Mouse (Mus musculus) CH12.LX (cell line): ENCODE results near the gene Sema3g. TPM values are rescaled to one million over a fixed set of nuclear protein-coding genes. Genes with fewer than 3 reads are reported as not detected.

ENCODE experiments used
- DNase-seq: peaks from one replicate; pipeline ENCODE4 v3.0.0-alpha.2; 2013; ENCODE audit errors: extremely low read depth
- H3K27ac ChIP-seq: 2 replicates; pipeline ENCODE4 v1.5.1; 2012; ENCODE audit warnings: low read depth, mild to moderate bottlenecking, control low read depth, moderate library complexity; ENCODE audit not compliant: insufficient read depth
- H3K27me3 ChIP-seq: replicated peaks from 2 replicates; pipeline ENCODE3; 2012; ENCODE audit warnings: inconsistent platforms
- H3K36me3 ChIP-seq, 2 experiments: replicated peaks in 1 of 2; 2 replicates each; pipeline versions ENCODE3 to v1.6.1; 2012; ENCODE audit warnings: inconsistent platforms in 1 of 2, low read length in 1 of 2, mild to moderate bottlenecking in 1 of 2, mixed read lengths in 1 of 2, moderate library complexity in 1 of 2; ENCODE audit not compliant: control insufficient read depth in 1 of 2, insufficient read depth in 1 of 2
- H3K4me1 ChIP-seq, 2 experiments: 2 replicates each; pipeline ENCODE4 v1.6.1; 2012; ENCODE audit warnings: inconsistent platforms in 1 of 2, moderate library complexity in 1 of 2; ENCODE audit not compliant: insufficient read depth in 2 of 2, control insufficient read depth in 1 of 2
- H3K4me2 ChIP-seq: 2 replicates; pipeline ENCODE4 v1.6.1; 2012; ENCODE audit warnings: low read depth, mild to moderate bottlenecking, control low read depth; ENCODE audit not compliant: poor library complexity, insufficient read depth, severe bottlenecking
- H3K4me3 ChIP-seq, 3 experiments: fragments of 150-350 bp in 1 of 3; sonication (generic) in 1 of 3; replicated peaks in 1 of 3; 2 replicates each; pipeline versions ENCODE3 to v1.5.1; 2011 to 2012; ENCODE audit warnings: low read depth in 2 of 3, low read length in 2 of 3, mild to moderate bottlenecking in 2 of 3, moderate library complexity in 2 of 3, control low read depth in 1 of 3, improper control_type of control experiment in 1 of 3, inconsistent platforms in 1 of 3, mixed read lengths in 1 of 3; ENCODE audit not compliant: poor library complexity in 1 of 3
- H3K79me2 ChIP-seq: replicated peaks from 2 replicates; pipeline ENCODE4 v1.6.1; 2012; ENCODE audit warnings: mild to moderate bottlenecking, moderate library complexity; ENCODE audit not compliant: control insufficient read depth, poor library complexity, insufficient read depth, severe bottlenecking; ENCODE audit errors: extremely low read depth
- H3K9ac ChIP-seq: 2 replicates; pipeline ENCODE4 v1.6.1; 2012; ENCODE audit warnings: low read depth, mild to moderate bottlenecking, control low read depth, moderate library complexity; ENCODE audit not compliant: insufficient read depth
- H3K9me3 ChIP-seq: replicated peaks from 2 replicates; pipeline ENCODE3; 2012; ENCODE audit warnings: low read length, inconsistent platforms, mixed read lengths
- BHLHE40 ChIP-seq: IDR thresholded peaks from 2 replicates; pipeline ENCODE4 v1.6.1; 2011; ENCODE audit warnings: mild to moderate bottlenecking, low read depth, low read length, improper control_type of control experiment
- ETS1 ChIP-seq: conservative IDR thresholded peaks from 2 replicates; pipeline ENCODE4 v1.6.1; 2012; ENCODE audit warnings: low read depth, mild to moderate bottlenecking, inconsistent platforms, low read length, improper control_type of control experiment, moderate library complexity
- HCFC1 ChIP-seq: IDR thresholded peaks from 2 replicates; pipeline ENCODE4 v1.6.1; 2012; ENCODE audit warnings: low read depth, mild to moderate bottlenecking, inconsistent platforms, low read length, improper control_type of control experiment
- IRF4 ChIP-seq: IDR thresholded peaks from 2 replicates; pipeline ENCODE4 v1.6.1; 2014; ENCODE audit warnings: low read depth, mild to moderate bottlenecking, inconsistent platforms, low read length, improper control_type of control experiment
- JUND ChIP-seq: conservative IDR thresholded peaks from 2 replicates; pipeline ENCODE4 v1.6.1; 2011; ENCODE audit warnings: low read depth, low read length, improper control_type of control experiment
- MAFK ChIP-seq: IDR thresholded peaks from 2 replicates; pipeline ENCODE4 v1.6.1; 2011; ENCODE audit warnings: low read length, improper control_type of control experiment; ENCODE audit not compliant: insufficient replicate concordance
- MAX ChIP-seq: IDR thresholded peaks from 2 replicates; pipeline ENCODE4 v1.6.1; 2011; ENCODE audit warnings: low read length, improper control_type of control experiment
- MEF2A ChIP-seq: IDR thresholded peaks from 2 replicates; pipeline ENCODE4 v1.6.1; 2014; ENCODE audit warnings: low read depth, mild to moderate bottlenecking, inconsistent platforms, low read length, improper control_type of control experiment, borderline replicate concordance
- MYC ChIP-seq: IDR thresholded peaks from 2 replicates; pipeline ENCODE4 v1.6.1; 2011; ENCODE audit warnings: low read depth, mild to moderate bottlenecking, improper control_type of control experiment, low read length
- POLR2A ChIP-seq: IDR thresholded peaks from 2 replicates; pipeline ENCODE4 v1.6.1; 2011; ENCODE audit warnings: low read depth, mild to moderate bottlenecking, improper control_type of control experiment, low read length
- RAD21 ChIP-seq: IDR thresholded peaks from 2 replicates; pipeline ENCODE4 v1.6.1; 2011; ENCODE audit warnings: low read depth, mild to moderate bottlenecking, low read length, improper control_type of control experiment, moderate library complexity
- SIN3A ChIP-seq: IDR thresholded peaks from 2 replicates; pipeline ENCODE4 v1.6.1; 2012; ENCODE audit warnings: low read length, improper control_type of control experiment, inconsistent platforms
- TBP ChIP-seq: conservative IDR thresholded peaks from 2 replicates; pipeline ENCODE4 v1.6.1; 2011; ENCODE audit warnings: low read depth, low read length, improper control_type of control experiment
- UBTF ChIP-seq: IDR thresholded peaks from 2 replicates; pipeline ENCODE4 v1.6.1; 2012; ENCODE audit warnings: low read depth, mild to moderate bottlenecking, inconsistent platforms, low read length, improper control_type of control experiment, moderate library complexity
- USF1 ChIP-seq: IDR thresholded peaks from 2 replicates; pipeline ENCODE4 v1.6.1; 2014; ENCODE audit warnings: low read depth, mild to moderate bottlenecking, inconsistent platforms, low read length, improper control_type of control experiment
- USF2 ChIP-seq: conservative IDR thresholded peaks from 2 replicates; pipeline ENCODE4 v1.6.1; 2011; ENCODE audit warnings: low read depth, low read length, improper control_type of control experiment
- ZC3H11A ChIP-seq: IDR thresholded peaks from 2 replicates; pipeline ENCODE4 v1.6.1; 2012; ENCODE audit warnings: low read depth, mild to moderate bottlenecking, inconsistent platforms, low read length, improper control_type of control experiment
- ZMIZ1 ChIP-seq: IDR thresholded peaks from 2 replicates; pipeline ENCODE4 v1.6.1; 2012; ENCODE audit warnings: low read depth, mild to moderate bottlenecking, inconsistent platforms, low read length, improper control_type of control experiment
- ZNF384 ChIP-seq: IDR thresholded peaks from 2 replicates; pipeline ENCODE4 v1.6.1; 2012; ENCODE audit warnings: low read depth, low read length, improper control_type of control experiment, inconsistent platforms
- dilution Hi-C: fragments of 300-500 bp; cut with MboI; formaldehyde crosslinking; loops from 2 replicates; pipeline ENCODE4 v1.14.3; 2020; ENCODE audit warnings: low sequenced_read_pairs; ENCODE audit not compliant: extremely low pct_unique_long_range_greater_than_20kb, extremely low pct_ligation_motif_present
- in situ Hi-C: fragments of 300-500 bp; cut with MboI; formaldehyde crosslinking; loops from 3 replicates; pipeline ENCODE4 v1.14.3; 2019; ENCODE audit warnings: low sequenced_read_pairs, low pct_ligation_motif_present, low pct_unique_long_range_greater_than_20kb, mixed read lengths
- polyA plus RNA-seq: library from polyadenylated mRNA; unstranded; fragments of >175 nt; gene quantifications from 2 replicates; pipeline ENCODE4 v1.2.1, GENCODE M21; 2012; ENCODE audit warnings: low read depth; ENCODE audit not compliant: insufficient read length
- total RNA-seq, 2 experiments: library from RNA; depleted of rRNA; stranded (reverse); fragments of 300-350 nt in 1 of 2; fragments of >200 nt in 1 of 2; gene quantifications; 2 replicates each; pipeline ENCODE4 v1.2.3; 2012 to 2014

Sema3g gene
- total and polyA plus RNA-seq, 3 experiments: 0.36 to 1.1 (median 0.94) TPM

DNA sequence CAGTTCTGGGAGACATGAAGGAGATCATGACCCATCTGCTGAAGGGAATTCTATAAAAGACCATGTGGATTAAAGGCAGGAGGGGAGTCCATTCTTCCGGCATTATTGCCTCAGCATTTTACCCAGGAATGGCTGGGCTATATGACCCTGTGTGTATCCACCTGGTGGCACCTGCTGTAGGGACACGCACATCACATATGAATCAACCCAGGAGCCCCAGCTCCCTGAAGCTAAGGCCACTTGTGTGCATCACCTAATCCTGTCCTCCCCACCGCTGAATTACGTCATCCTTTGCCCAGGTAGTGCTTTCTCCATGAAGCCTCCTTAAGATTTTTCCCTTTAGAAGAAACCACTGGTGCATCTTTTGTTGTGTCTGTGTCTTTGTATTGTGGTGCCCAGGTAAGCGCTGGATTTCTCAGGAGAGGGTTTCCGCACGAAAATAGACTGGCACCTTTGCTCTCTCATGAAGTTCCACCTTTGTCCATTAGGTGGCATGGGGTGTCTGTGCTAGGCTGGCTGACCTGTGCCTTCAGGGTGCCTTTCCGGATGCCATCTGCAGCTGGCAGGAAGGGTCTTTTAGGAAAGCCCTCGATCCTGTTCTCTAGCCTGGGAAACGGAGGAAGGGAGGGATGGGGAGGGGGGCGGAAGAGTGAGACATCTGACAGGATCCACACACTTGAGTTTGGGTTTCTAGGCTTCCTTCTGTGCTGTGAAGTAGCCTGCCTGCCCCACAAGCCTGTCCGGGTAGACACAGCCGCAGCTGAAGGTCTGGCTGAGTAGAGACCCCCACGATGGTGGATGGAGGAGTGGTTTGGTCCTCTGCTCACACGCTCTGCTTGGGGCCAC is 2.3 kb upstream of the Sema3g start (continued):
- TF ChIP-seq IRF4: 0 out of 2 replicates have a peak, but pooled peaks have one; percentile 14
- no peak; the same call in 1 of the 2 replicates for TF ChIP-seq MYC
- 0 out of 2 replicates have a peak, but pooled peaks have one; percentile 40 for TF ChIP-seq UBTF
- TF ChIP-seq USF2: no peak
- TF ChIP-seq TBP: no peak
- TF ChIP-seq RAD21: peak; percentile 95
- no peak for TF ChIP-seq JUND
- TF ChIP-seq POLR2A: no peak
- no peak for TF ChIP-seq ZMIZ1
- 0 out of 2 replicates have a peak, but pooled peaks have one; percentile 35 for TF ChIP-seq MEF2A
- TF ChIP-seq BHLHE40: peak; percentile 42
- TF ChIP-seq USF1: no peak

DNA sequence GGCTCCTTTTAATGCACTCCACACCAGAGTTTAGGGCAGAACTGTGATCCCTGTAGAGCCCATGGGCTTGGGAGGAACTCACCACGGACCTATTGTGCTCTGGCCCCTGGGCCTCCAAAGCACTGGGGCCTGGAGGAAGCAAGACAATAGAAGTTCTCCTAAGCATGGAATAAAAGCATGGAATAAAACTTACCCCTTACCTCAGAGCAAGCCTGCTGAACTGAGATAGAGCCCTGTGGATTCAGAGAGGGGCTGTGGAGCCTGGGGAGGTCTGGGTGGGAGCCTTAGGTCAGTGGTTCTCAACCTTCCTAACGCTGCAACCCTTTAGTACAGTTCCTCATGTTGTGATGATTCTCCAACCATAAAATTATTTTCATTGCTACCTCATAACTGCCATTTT is 814 bp upstream of the Sema3g start, which contains the start of gene Nisch:
TSS of gene Nisch (minus strand) at position 101 of the 400 bp plus-strand sequence.
- H3K9me3 ChIP-seq: no peaks in the 10 kb centered on the region
- peak within 1 kb of the TSS; percentile 5; the same call in 1 of the 2 replicates for H3K9ac ChIP-seq
- peaks cover 11% of the 10 kb centered on the region for H3K27me3 ChIP-seq
- in situ Hi-C loops: loop anchor here (5.0 kb wide), 1 partner anchor 35 kb away; the partner anchor contains the start of genes Bap1 and Phf7
- H3K4me1 ChIP-seq: peaks cover 12 to 30% of the 10 kb centered on the region in 2 experiments
- TF ChIP-seq MEF2A: no peak
- TF ChIP-seq IRF4: no peak
- no peak for TF ChIP-seq ZC3H11A
- TF ChIP-seq UBTF: no peak
- TF ChIP-seq MAX: no peak
- no peak for TF ChIP-seq BHLHE40
- no peak for TF ChIP-seq MYC
- TF ChIP-seq SIN3A: no peak
- no peak for TF ChIP-seq POLR2A
- TF ChIP-seq MAFK: no peak
- TF ChIP-seq JUND: no peak
- TF ChIP-seq ETS1: no peak
- TF ChIP-seq HCFC1: no peak
- TF ChIP-seq ZNF384: no peak
- TF ChIP-seq ZMIZ1: no peak
- H3K4me2 ChIP-seq: peak within 1 kb of the TSS; percentile 18; the same call in 1 of the 2 replicates
- dilution Hi-C loops: no loop called here
- no peak within 1 kb of the TSS for H3K27ac ChIP-seq
- H3K36me3 ChIP-seq: peaks cover 0 to 1% of the 10 kb centered on the region in 2 experiments
- DNase-seq: no peak
- H3K4me3 ChIP-seq: peak within 1 kb of the TSS in 2 of 3 experiments; percentile 33 to 37
- H3K79me2 ChIP-seq: no peaks in the 10 kb centered on the region
